Mouse (Mus musculus): Measurements from ENCODE around the gene Secisbp2l. TPM values are rescaled to one million over a fixed set of nuclear protein-coding genes. Genes with fewer than 3 reads are reported as not detected.

The Secisbp2l gene
- total RNA-seq, 4 experiments from 2014 or later, result 91.3 to 107 (median 97.4) TPM

GRCm38 (mm10) chr2:125706510-125706921 is 76.2 kb downstream of the Secisbp2l start:
- DNase-seq (ENCODE audit: low spot score in 2 of 2), result no peak

GRCm38 (mm10) chr2:125704907-125705631 is 77.6 kb downstream of the Secisbp2l start:
- DNase-seq (ENCODE audit: low spot score in 2 of 2), result no peak

GRCm38 (mm10) chr2:125702851-125703250 is 79.8 kb downstream of the Secisbp2l start:
- DNase-seq (ENCODE audit: low spot score in 2 of 2), result no peak

DNA sequence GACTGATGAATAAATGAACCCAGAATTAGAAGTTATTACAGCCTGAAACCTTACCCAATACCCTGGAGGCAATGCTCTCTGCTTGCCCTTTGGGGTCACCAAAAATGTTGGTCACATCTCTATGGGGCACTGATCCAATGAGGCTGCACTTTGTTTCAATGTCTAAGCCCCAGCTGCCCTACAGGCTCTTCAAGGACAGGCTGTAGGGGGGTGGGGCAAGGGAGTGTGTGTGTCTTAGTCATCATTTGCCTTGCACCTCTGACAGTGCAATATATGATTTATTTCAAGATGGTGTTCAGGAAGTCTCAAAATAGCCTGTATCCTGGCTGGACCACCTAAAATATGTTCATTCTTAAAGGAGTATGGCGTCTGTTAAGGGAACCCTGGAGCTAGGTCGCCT is 81.1 kb downstream of the Secisbp2l start:
- DNase-seq (ENCODE audit: low spot score in 2 of 2), result no peak

- no peak for DNase-seq (ENCODE audit: low spot score in 2 of 2)
Observed at GRCm38 (mm10) chr2:125696219-125696618, 86.5 kb downstream of the Secisbp2l start.

DNA sequence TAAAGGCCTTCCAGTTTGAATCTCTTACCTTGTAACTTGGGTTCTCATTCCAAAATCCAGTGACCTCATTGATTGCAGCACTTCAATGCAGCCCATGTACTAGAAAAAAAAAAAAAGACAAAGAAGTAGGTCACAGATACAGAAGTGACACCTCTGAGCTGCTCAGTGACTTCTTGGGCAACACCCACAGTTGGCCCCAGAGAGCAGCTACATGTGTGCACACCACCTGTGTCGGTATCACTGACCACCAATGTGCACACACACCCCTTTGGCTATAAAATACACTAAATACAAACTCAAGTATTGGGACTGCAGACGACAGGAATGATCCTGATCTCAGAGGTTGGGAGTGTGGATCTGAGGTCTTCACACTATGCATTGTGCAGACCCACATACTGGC is 87.9 kb downstream of the Secisbp2l start:
- DNase-seq (ENCODE audit: low spot score in 2 of 2), result no peak

DNA sequence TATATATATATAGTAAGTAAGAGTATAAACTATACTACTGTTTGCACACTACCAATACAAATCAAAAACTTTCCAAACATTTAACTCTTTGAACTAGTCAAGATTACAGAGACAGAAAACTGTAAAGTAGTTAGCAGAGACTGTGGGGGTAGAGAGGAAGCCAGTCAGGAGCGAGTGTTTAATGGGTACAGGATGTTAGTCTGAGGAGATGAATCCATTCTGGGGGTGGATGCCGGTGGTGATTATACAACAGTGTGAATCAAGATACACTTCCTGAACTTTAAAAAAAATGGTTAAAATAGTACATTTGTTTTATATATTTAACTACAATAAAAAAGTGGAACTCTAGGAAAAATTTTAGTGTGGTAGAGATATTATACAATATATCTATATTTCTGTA is 90.7 kb downstream of the Secisbp2l start:
- peak in 1 of 2 experiments; percentile 37 for DNase-seq (ENCODE audit: low spot score in 2 of 2)

Other genes with a start within 250 kb of the Secisbp2l start
- 1 to 10 TPM; 2.1 to 3.0 (median 2.6) TPM for gene Cep152, start 157.8 kb downstream of the Secisbp2l start, total RNA-seq (2022)
- gene Eid1, start 109.8 kb downstream of the Secisbp2l start, total RNA-seq (2022), result 100 to 1,000 TPM; 216 to 227 (median 219) TPM
- gene Shc4, start 58.7 kb downstream of the Secisbp2l start, total RNA-seq (2022), result 1 to 10 TPM; 4.5 to 5.7 (median 5.4) TPM
- gene Galk2, start 76.2 kb upstream of the Secisbp2l start, total RNA-seq (2022), result 10 to 100 TPM; 29.2 to 34.3 (median 32.6) TPM
- 100 to 1,000 TPM; 105 to 118 (median 108) TPM for gene Cops2, start 76.3 kb upstream of the Secisbp2l start, total RNA-seq (2022)